Mouse (Mus musculus): ENCODE measurements around the gene Smtn. TPM values are rescaled to one million over a fixed set of nuclear protein-coding genes. Genes with fewer than 3 reads are reported as not detected.
A peak's percentile ranks its signal among the peaks of the same experiment; 100 is the strongest.

Gene Smtn
- 77.1 and 79.5 TPM in 2 replicates for polyA plus RNA-seq (2015; fragmentation: Nextera tagmentation; extraction: Ambion mirVana)

GRCm38 (mm10) chr11:3540451-3541085 lies at the start of gene Smtn:
TSS of gene Smtn (minus strand) at chr11:3540612.
- Histone ChIP-seq H3K27me3 (replicated peaks) (no peaks in the 10 kb centered on the region), H3K9ac (peak within 1 kb of the TSS; percentile 77), H3K36me3 (peaks cover 13% of the 10 kb centered on the region), H3K9me3 (0 out of 2 replicates have a peak, but pooled peaks cover 7% of the 10 kb centered on the region), H3K4me3 (peak within 1 kb of the TSS; percentile 74), H3K4me2 (peak within 1 kb of the TSS; percentile 85), H3K4me1 (peaks cover 45% of the 10 kb centered on the region), H3K27ac (replicated peaks) (0 out of 2 replicates have a peak within 1 kb of the TSS, but pooled peaks have one; percentile 15)
- ATAC-seq (ENCODE audit: extremely low read depth, insufficient number of reproducible peaks, low FRiP score, low TSS enrichment): no peak
- 85% methylated on average over 23 of the region's 23 CpGs for WGBS

GRCm38 (mm10) chr11:3588036-3588672 lies 47.7 kb upstream of the Smtn start:
- Histone ChIP-seq H3K27ac (replicated peaks) (no peak overlapping the region), H3K4me2 (no peak overlapping the region), H3K4me1 (peaks cover 14% of the 10 kb centered on the region), H3K4me3 (no peak overlapping the region), H3K36me3 (no peaks in the 10 kb centered on the region), H3K9ac (no peak overlapping the region), H3K27me3 (replicated peaks) (no peaks in the 10 kb centered on the region), H3K9me3 (no peaks in the 10 kb centered on the region)
- 60% methylated on average over 11 of the region's 11 CpGs for WGBS
- ATAC-seq (ENCODE audit: extremely low read depth, insufficient number of reproducible peaks, low FRiP score, low TSS enrichment): no peak

GRCm38 (mm10) chr11:3587350-3587749 lies 46.9 kb upstream of the Smtn start:
- no peak overlapping the region for H3K4me3 ChIP-seq
- no peak for ATAC-seq (ENCODE audit: extremely low read depth, insufficient number of reproducible peaks, low FRiP score, low TSS enrichment)
- H3K27me3 ChIP-seq (replicated peaks): no peaks in the 10 kb centered on the region
- no peak overlapping the region for H3K4me2 ChIP-seq
- 0 out of 2 replicates have a peak overlapping the region, but pooled peaks have one; percentile 4 for H3K9ac ChIP-seq
- H3K9me3 ChIP-seq: no peaks in the 10 kb centered on the region
- no peak overlapping the region for H3K27ac ChIP-seq (replicated peaks)
- WGBS: 21% methylated on average over 4 of the region's 4 CpGs
- peaks cover 14% of the 10 kb centered on the region for H3K4me1 ChIP-seq
- H3K36me3 ChIP-seq: no peaks in the 10 kb centered on the region

GRCm38 (mm10) chr11:3585983-3586618 lies 45.7 kb upstream of the Smtn start:
- 61% methylated on average over 6 of the region's 6 CpGs for WGBS
- Histone ChIP-seq H3K27me3 (replicated peaks) (no peaks in the 10 kb centered on the region), H3K36me3 (no peaks in the 10 kb centered on the region), H3K27ac (replicated peaks) (no peak overlapping the region), H3K9ac (no peak overlapping the region), H3K4me2 (no peak overlapping the region), H3K9me3 (no peaks in the 10 kb centered on the region), H3K4me1 (peaks cover 14% of the 10 kb centered on the region), H3K4me3 (no peak overlapping the region)
- ATAC-seq (ENCODE audit: extremely low read depth, insufficient number of reproducible peaks, low FRiP score, low TSS enrichment): no peak

- no peaks in the 10 kb centered on the region for H3K27me3 ChIP-seq (replicated peaks)
- H3K4me3 ChIP-seq: no peak overlapping the region
- no peak overlapping the region for H3K9ac ChIP-seq
- no peaks in the 10 kb centered on the region for H3K36me3 ChIP-seq
- peaks cover 14% of the 10 kb centered on the region for H3K4me1 ChIP-seq
- no peak overlapping the region for H3K4me2 ChIP-seq
- 70% methylated on average over 5 of the region's 5 CpGs for WGBS
- H3K9me3 ChIP-seq: no peaks in the 10 kb centered on the region
- no peak overlapping the region for H3K27ac ChIP-seq (replicated peaks)
- no peak for ATAC-seq (ENCODE audit: extremely low read depth, insufficient number of reproducible peaks, low FRiP score, low TSS enrichment)
Observed at GRCm38 (mm10) chr11:3583127-3583526, 42.7 kb upstream of the Smtn start.

GRCm38 (mm10) chr11:3581908-3582307 lies 41.5 kb upstream of the Smtn start:
- WGBS: 89% methylated on average over 4 of the region's 4 CpGs
- H3K27ac ChIP-seq (replicated peaks): no peak overlapping the region
- H3K9me3 ChIP-seq: no peaks in the 10 kb centered on the region
- H3K4me1 ChIP-seq: peaks cover 6% of the 10 kb centered on the region; the same call in 1 of the 2 replicates
- H3K36me3 ChIP-seq: no peaks in the 10 kb centered on the region
- H3K4me3 ChIP-seq: no peak overlapping the region
- H3K9ac ChIP-seq: no peak overlapping the region
- no peaks in the 10 kb centered on the region for H3K27me3 ChIP-seq (replicated peaks)
- H3K4me2 ChIP-seq: no peak overlapping the region
- no peak for ATAC-seq (ENCODE audit: extremely low read depth, insufficient number of reproducible peaks, low FRiP score, low TSS enrichment)

- Histone ChIP-seq H3K27ac (replicated peaks) (no peak overlapping the region), H3K27me3 (replicated peaks) (no peaks in the 10 kb centered on the region), H3K4me1 (0 out of 2 replicates have a peak, but pooled peaks cover 2% of the 10 kb centered on the region), H3K36me3 (no peaks in the 10 kb centered on the region), H3K4me2 (no peak overlapping the region), H3K9me3 (no peaks in the 10 kb centered on the region), H3K9ac (no peak overlapping the region), H3K4me3 (no peak overlapping the region)
- ATAC-seq (ENCODE audit: extremely low read depth, insufficient number of reproducible peaks, low FRiP score, low TSS enrichment): no peak
- 50% methylated on average over 7 of the region's 7 CpGs for WGBS
Observed at GRCm38 (mm10) chr11:3580306-3581084, 40.1 kb upstream of the Smtn start.

GRCm38 (mm10) chr11:3578050-3578725 lies 37.8 kb upstream of the Smtn start:
- H3K36me3 ChIP-seq: no peaks in the 10 kb centered on the region
- no peak for ATAC-seq (ENCODE audit: extremely low read depth, insufficient number of reproducible peaks, low FRiP score, low TSS enrichment)
- H3K27ac ChIP-seq (replicated peaks): no peak overlapping the region
- no peaks in the 10 kb centered on the region for H3K27me3 ChIP-seq (replicated peaks)
- no peak overlapping the region for H3K4me2 ChIP-seq
- H3K4me1 ChIP-seq: peaks cover 18% of the 10 kb centered on the region
- H3K9ac ChIP-seq: no peak overlapping the region
- no peak overlapping the region for H3K4me3 ChIP-seq
- 67% methylated on average over 10 of the region's 10 CpGs for WGBS
- H3K9me3 ChIP-seq: no peaks in the 10 kb centered on the region

GRCm38 (mm10) chr11:3575238-3575637 lies 34.8 kb upstream of the Smtn start:
- Histone ChIP-seq H3K4me2 (no peak overlapping the region), H3K27me3 (replicated peaks) (no peaks in the 10 kb centered on the region), H3K27ac (replicated peaks) (peak overlapping the region; percentile 53), H3K4me1 (peaks cover 29% of the 10 kb centered on the region), H3K4me3 (no peak overlapping the region), H3K9ac (no peak overlapping the region), H3K9me3 (no peaks in the 10 kb centered on the region), H3K36me3 (no peaks in the 10 kb centered on the region)
- no peak for ATAC-seq (ENCODE audit: extremely low read depth, insufficient number of reproducible peaks, low FRiP score, low TSS enrichment)
- 44% methylated on average over 3 of the region's 3 CpGs for WGBS

- no peaks in the 10 kb centered on the region for H3K9me3 ChIP-seq
- peak overlapping the region; percentile 76 for H3K27ac ChIP-seq (replicated peaks)
- no peak overlapping the region for H3K4me2 ChIP-seq
- 0 out of 2 replicates have a peak overlapping the region, but pooled peaks have one; percentile 24 for H3K9ac ChIP-seq
- H3K36me3 ChIP-seq: no peaks in the 10 kb centered on the region
- H3K4me1 ChIP-seq: peaks cover 29% of the 10 kb centered on the region
- ATAC-seq (ENCODE audit: extremely low read depth, insufficient number of reproducible peaks, low FRiP score, low TSS enrichment): peak; percentile 48; the same call in 1 of the 2 replicates
- no peaks in the 10 kb centered on the region for H3K27me3 ChIP-seq (replicated peaks)
- H3K4me3 ChIP-seq: no peak overlapping the region
- 16% methylated on average over 9 of the region's 9 CpGs for whole genome bisulfite sequencing
Observed at GRCm38 (mm10) chr11:3573092-3573491, 32.7 kb upstream of the Smtn start.

Data from heart, embryonic 13.5 days (tissue).